Mouse (Mus musculus): ENCODE results near the gene Gm14569. TPM values are rescaled to one million over a fixed set of nuclear protein-coding genes. Genes with fewer than 3 reads are reported as not detected.

Gene Gm14569
- total and polyA plus RNA-seq, 2 experiments from 2014 or later = not detected

GRCm38 (mm10) chrX:36456031-36456430 lies 35.6 kb downstream of the Gm14569 start:
- DNase-seq (ENCODE audit: low spot score) = no peak
- H3K4me1 ChIP-seq (ENCODE audit: control insufficient read depth, insufficient read depth) = no peaks in the 10 kb centered on the region
- 23% methylated on average over 1 of the region's 1 CpGs for WGBS

GRCm38 (mm10) chrX:36437932-36438331 lies 53.7 kb downstream of the Gm14569 start:
- no peaks in the 10 kb centered on the region for H3K36me3 ChIP-seq (replicated peaks; ENCODE audit: control insufficient read depth, insufficient read depth, low read length)
- H3K4me3 ChIP-seq (ENCODE audit: low read depth, low read length) = no peak overlapping the region
- no peak for DNase-seq (ENCODE audit: low spot score)
- H3K27me3 ChIP-seq (ENCODE audit: control insufficient read depth, insufficient read depth, low read length) = no peaks in the 10 kb centered on the region
- TF ChIP-seq EP300 (IDR thresholded peaks at IDR 0.05; ENCODE audit: low read depth) (no peak), CTCF (IDR thresholded peaks at IDR 0.05; ENCODE audit: low read depth) (no peak)
- H3K9ac ChIP-seq (replicated peaks; ENCODE audit: low read depth, low read length) = no peak overlapping the region
- no peak for ATAC-seq (ENCODE audit: insufficient read depth, low read depth)
- no peak overlapping the region for H3K4me2 ChIP-seq (ENCODE audit: low read depth, low read length)
- no peak overlapping the region for H3K27ac ChIP-seq (ENCODE audit: low read depth)
- no peaks in the 10 kb centered on the region for H3K9me3 ChIP-seq (replicated peaks; ENCODE audit: control insufficient read depth, low read length)
- no peaks in the 10 kb centered on the region for H3K4me1 ChIP-seq (ENCODE audit: control insufficient read depth, insufficient read depth)
- WGBS = 81% methylated on average over 1 of the region's 1 CpGs

More at GRCm38 (mm10) chrX:36456031-36456430, 35.6 kb downstream of the Gm14569 start:
- Histone ChIP-seq H3K27me3 (ENCODE audit: control insufficient read depth, insufficient read depth, low read length) (no peaks in the 10 kb centered on the region), H3K36me3 (replicated peaks; ENCODE audit: control insufficient read depth, insufficient read depth, low read length) (no peaks in the 10 kb centered on the region), H3K9ac (replicated peaks; ENCODE audit: low read depth, low read length) (no peak overlapping the region), H3K9me3 (replicated peaks; ENCODE audit: control insufficient read depth, low read length) (no peaks in the 10 kb centered on the region), H3K4me2 (ENCODE audit: low read depth, low read length) (no peak overlapping the region), H3K4me3 (ENCODE audit: low read depth, low read length) (no peak overlapping the region), H3K27ac (ENCODE audit: low read depth) (no peak overlapping the region)
- no peak for ATAC-seq (ENCODE audit: insufficient read depth, low read depth)
- TF ChIP-seq EP300 (IDR thresholded peaks at IDR 0.05; ENCODE audit: low read depth) (no peak), CTCF (IDR thresholded peaks at IDR 0.05; ENCODE audit: low read depth) (peak; percentile 38)

- no peak overlapping the region for H3K9ac ChIP-seq (replicated peaks; ENCODE audit: low read depth, low read length)
- no peak overlapping the region for H3K27ac ChIP-seq (ENCODE audit: low read depth)
- no peaks in the 10 kb centered on the region for H3K4me1 ChIP-seq (ENCODE audit: control insufficient read depth, insufficient read depth)
- H3K27me3 ChIP-seq (ENCODE audit: control insufficient read depth, insufficient read depth, low read length) = no peaks in the 10 kb centered on the region
- no peaks in the 10 kb centered on the region for H3K9me3 ChIP-seq (replicated peaks; ENCODE audit: control insufficient read depth, low read length)
- no peak for TF ChIP-seq EP300 (IDR thresholded peaks at IDR 0.05; ENCODE audit: low read depth)
- TF ChIP-seq CTCF (IDR thresholded peaks at IDR 0.05; ENCODE audit: low read depth) = no peak
- ATAC-seq (ENCODE audit: insufficient read depth, low read depth) (no peak), DNase-seq (ENCODE audit: low spot score) (no peak)
- WGBS = 39% methylated on average over 6 of the region's 6 CpGs
- no peaks in the 10 kb centered on the region for H3K36me3 ChIP-seq (replicated peaks; ENCODE audit: control insufficient read depth, insufficient read depth, low read length)
- no peak overlapping the region for H3K4me3 ChIP-seq (ENCODE audit: low read depth, low read length)
- H3K4me2 ChIP-seq (ENCODE audit: low read depth, low read length) = no peak overlapping the region
These were observed 56.6 kb downstream of the Gm14569 start for GRCm38 (mm10) chrX:36434993-36435392.

- H3K9ac ChIP-seq (replicated peaks; ENCODE audit: low read depth, low read length) = no peak overlapping the region
- H3K4me1 ChIP-seq (ENCODE audit: control insufficient read depth, insufficient read depth) = no peaks in the 10 kb centered on the region
- no peaks in the 10 kb centered on the region for H3K9me3 ChIP-seq (replicated peaks; ENCODE audit: control insufficient read depth, low read length)
- 83% methylated on average over 3 of the region's 3 CpGs for WGBS
- TF ChIP-seq CTCF (IDR thresholded peaks at IDR 0.05; ENCODE audit: low read depth) (no peak), EP300 (IDR thresholded peaks at IDR 0.05; ENCODE audit: low read depth) (no peak)
- H3K27ac ChIP-seq (ENCODE audit: low read depth) = no peak overlapping the region
- no peak for ATAC-seq (ENCODE audit: insufficient read depth, low read depth)
- no peaks in the 10 kb centered on the region for H3K36me3 ChIP-seq (replicated peaks; ENCODE audit: control insufficient read depth, insufficient read depth, low read length)
- H3K4me2 ChIP-seq (ENCODE audit: low read depth, low read length) = no peak overlapping the region
- DNase-seq (ENCODE audit: low spot score) = no peak
- no peaks in the 10 kb centered on the region for H3K27me3 ChIP-seq (ENCODE audit: control insufficient read depth, insufficient read depth, low read length)
- no peak overlapping the region for H3K4me3 ChIP-seq (ENCODE audit: low read depth, low read length)
These were observed 72.5 kb downstream of the Gm14569 start for GRCm38 (mm10) chrX:36419153-36419552.

GRCm38 (mm10) chrX:36402316-36402715 lies 89.3 kb downstream of the Gm14569 start:
- Histone ChIP-seq H3K9ac (replicated peaks; ENCODE audit: low read depth, low read length) (no peak overlapping the region), H3K27me3 (ENCODE audit: control insufficient read depth, insufficient read depth, low read length) (no peaks in the 10 kb centered on the region), H3K36me3 (replicated peaks; ENCODE audit: control insufficient read depth, insufficient read depth, low read length) (no peaks in the 10 kb centered on the region), H3K9me3 (replicated peaks; ENCODE audit: control insufficient read depth, low read length) (no peaks in the 10 kb centered on the region), H3K4me3 (ENCODE audit: low read depth, low read length) (no peak overlapping the region), H3K27ac (ENCODE audit: low read depth) (no peak overlapping the region), H3K4me2 (ENCODE audit: low read depth, low read length) (no peak overlapping the region), H3K4me1 (ENCODE audit: control insufficient read depth, insufficient read depth) (no peaks in the 10 kb centered on the region)
- no peak for ATAC-seq (ENCODE audit: insufficient read depth, low read depth)
- WGBS = 46% methylated on average over 6 of the region's 6 CpGs
- DNase-seq (ENCODE audit: low spot score) = no peak
- no peak; the same call in 1 of the 2 replicates for TF ChIP-seq CTCF (IDR thresholded peaks at IDR 0.05; ENCODE audit: low read depth)
- TF ChIP-seq EP300 (IDR thresholded peaks at IDR 0.05; ENCODE audit: low read depth) = no peak

- Histone ChIP-seq H3K36me3 (replicated peaks; ENCODE audit: control insufficient read depth, insufficient read depth, low read length) (no peaks in the 10 kb centered on the region), H3K27me3 (ENCODE audit: control insufficient read depth, insufficient read depth, low read length) (no peaks in the 10 kb centered on the region), H3K4me1 (ENCODE audit: control insufficient read depth, insufficient read depth) (no peaks in the 10 kb centered on the region), H3K9ac (replicated peaks; ENCODE audit: low read depth, low read length) (no peak within 1 kb of the TSS), H3K4me3 (ENCODE audit: low read depth, low read length) (no peak within 1 kb of the TSS), H3K9me3 (replicated peaks; ENCODE audit: control insufficient read depth, low read length) (no peaks in the 10 kb centered on the region), H3K27ac (ENCODE audit: low read depth) (no peak within 1 kb of the TSS), H3K4me2 (ENCODE audit: low read depth, low read length) (no peak within 1 kb of the TSS)
- WGBS = 81% methylated on average over 13 of the region's 13 CpGs
- no peak for ATAC-seq (ENCODE audit: insufficient read depth, low read depth)
- no peak for TF ChIP-seq CTCF (IDR thresholded peaks at IDR 0.05; ENCODE audit: low read depth)
- DNase-seq (ENCODE audit: low spot score) = no peak
These were observed 90.7 kb downstream of the Gm14569 start, which contains the start of gene Gm6268 for GRCm38 (mm10) chrX:36400980-36401379. Gene Gm6268, plus strand, starts transcription at chrX:36401280.

Data from heart, postnatal 0 days (tissue).